Mouse (Mus musculus) spleen, adult 2 months (tissue): ENCODE data around the gene Rapgef5.

Experiments
- CTCF ChIP-seq: fragments of 200-500 bp; IDR thresholded peaks from 2 replicates; pipeline ENCODE4 v1.5.1; 2011; ENCODE audit warnings: mild to moderate bottlenecking, inconsistent platforms; ENCODE audit not compliant: insufficient read depth, insufficient read length, insufficient replicate concordance; ENCODE audit errors: extremely low read depth
- POLR2A ChIP-seq: fragments of 200-500 bp; IDR thresholded peaks from 2 replicates; pipeline ENCODE4 v1.6.1; 2011; ENCODE audit warnings: low read depth, low read length, inconsistent platforms

- TF ChIP-seq CTCF (no peak), POLR2A (no peak)
Observed at GRCm38 (mm10) chr12:117789017-117789416, 272.7 kb downstream of the Rapgef5 start.
